Mouse (Mus musculus) liver, embryonic 13.5 days (tissue): Measurements from ENCODE around the gene Arl15. TPM values are rescaled to one million over a fixed set of nuclear protein-coding genes. Genes with fewer than 3 reads are reported as not detected.
A peak's percentile ranks its signal among the peaks of the same experiment; 100 is the strongest.
"Not testable (repeated sequence)": the region's sequence is repeated elsewhere in the genome, so short reads cannot be mapped to it uniquely, and the experiment has no call there.

ENCODE experiments used
- ATAC-seq: fragments of 200-750 bp; cut with Nextera tagmentation; 2 replicates; pipeline ENCODE4 v1.8.0; 2017; ENCODE audit warnings: low read depth, mild to moderate bottlenecking, moderate number of reproducible peaks, moderate library complexity
- DNase-seq: peaks from one replicate; pipeline ENCODE4 v3.0.0; 2022
- H3K27ac ChIP-seq: fragments of 300-500 bp; sonication (generic); 2 replicates; pipeline ENCODE4 v1.5.1; 2015; ENCODE audit warnings: moderate library complexity, mild to moderate bottlenecking, inconsistent platforms
- H3K27me3 ChIP-seq: fragments of 300-500 bp; sonication (generic); 2 replicates; pipeline ENCODE4 v1.6.1; 2015; ENCODE audit warnings: mild to moderate bottlenecking, inconsistent platforms
- H3K36me3 ChIP-seq: fragments of 300-500 bp; sonication (generic); 2 replicates; pipeline ENCODE4 v1.6.1; 2015; ENCODE audit warnings: mild to moderate bottlenecking, inconsistent platforms
- H3K4me1 ChIP-seq: fragments of 300-500 bp; sonication (generic); replicated peaks from 2 replicates; pipeline ENCODE4 v1.6.1; 2015; ENCODE audit warnings: inconsistent platforms
- H3K4me2 ChIP-seq: fragments of 300-500 bp; sonication (generic); 2 replicates; pipeline ENCODE4 v1.6.1; 2015; ENCODE audit warnings: inconsistent platforms, mild to moderate bottlenecking, moderate library complexity
- H3K4me3 ChIP-seq: fragments of 300-500 bp; sonication (generic); replicated peaks from 2 replicates; pipeline ENCODE4 v1.5.1; 2015; ENCODE audit warnings: mild to moderate bottlenecking, inconsistent platforms
- H3K9ac ChIP-seq: fragments of 300-500 bp; sonication (generic); 2 replicates; pipeline ENCODE4 v1.6.1; 2015; ENCODE audit warnings: mild to moderate bottlenecking, inconsistent platforms
- H3K9me3 ChIP-seq: fragments of 300-500 bp; sonication (generic); replicated peaks from 2 replicates; pipeline ENCODE4 v1.6.1; 2016; ENCODE audit warnings: inconsistent platforms
- WGBS: fragments of 180-500 bp; shearing (Covaris S2); methylation state at CpG from one replicate; pipeline ENCODE4 v1.1.7; 2015; ENCODE audit not compliant: insufficient replicate concordance; 5-methylcytosine and 5-hydroxymethylcytosine counted together
- polyA plus RNA-seq: library from polyadenylated mRNA; unstranded; fragments of >200 nt; fragmentation: Nextera tagmentation; extraction: Ambion mirVana; gene quantifications from 2 replicates; pipeline ENCODE4 v1.2.1, GENCODE M21; 2015

Arl15 gene
- polyA plus RNA-seq, 1 experiment from 2014 or later: 2.5 TPM

- 0 out of 2 replicates have a peak, but pooled peaks cover 4% of the 10 kb centered on the region for H3K27me3 ChIP-seq
- no peak overlapping the region for H3K4me2 ChIP-seq
- WGBS: 84% methylated on average over 8 of the region's 8 CpGs
- H3K36me3 ChIP-seq: no peaks in the 10 kb centered on the region
- H3K9me3 ChIP-seq: no peaks in the 10 kb centered on the region
- 0 out of 2 replicates have a peak, but pooled peaks have one; percentile 45 for ATAC-seq
- H3K4me1 ChIP-seq: no peaks in the 10 kb centered on the region; the same call in 1 of the 2 replicates
- H3K4me3 ChIP-seq: no peak overlapping the region
- H3K27ac ChIP-seq: no peak overlapping the region
- DNase-seq: no peak
- H3K9ac ChIP-seq: no peak overlapping the region
Measured at GRCm38 (mm10) chr13:113774799-113775198, 19.5 kb upstream of the Arl15 start.

- ATAC-seq: no peak
- no peak overlapping the region for H3K27ac ChIP-seq
- no peak for DNase-seq
- H3K36me3 ChIP-seq: no peaks in the 10 kb centered on the region
- no peak overlapping the region for H3K4me3 ChIP-seq
- H3K9ac ChIP-seq: no peak overlapping the region
- no peaks in the 10 kb centered on the region for H3K9me3 ChIP-seq
- 0 out of 2 replicates have a peak, but pooled peaks cover 4% of the 10 kb centered on the region for H3K27me3 ChIP-seq
- no peaks in the 10 kb centered on the region; the same call in 1 of the 2 replicates for H3K4me1 ChIP-seq
- no peak overlapping the region for H3K4me2 ChIP-seq
- 66% methylated on average over 10 of the region's 10 CpGs for WGBS
Measured at GRCm38 (mm10) chr13:113775244-113776140, 18.8 kb upstream of the Arl15 start.

- WGBS: 79% methylated on average over 5 of the region's 5 CpGs
- Histone ChIP-seq H3K36me3 (no peaks in the 10 kb centered on the region), H3K4me2 (no peak overlapping the region), H3K4me3 (no peak overlapping the region), H3K27me3 (no peaks in the 10 kb centered on the region), H3K4me1 (no peaks in the 10 kb centered on the region; the same call in 1 of the 2 replicates), H3K9me3 (no peaks in the 10 kb centered on the region), H3K9ac (no peak overlapping the region), H3K27ac (no peak overlapping the region)
- no peak for DNase-seq
- ATAC-seq: no peak
Measured at GRCm38 (mm10) chr13:113785803-113786202, 8.5 kb upstream of the Arl15 start.

GRCm38 (mm10) chr13:113787136-113787535 is 7.2 kb upstream of the Arl15 start:
- no peak overlapping the region for H3K27ac ChIP-seq
- H3K27me3 ChIP-seq: no peaks in the 10 kb centered on the region
- DNase-seq: no peak
- no peak overlapping the region for H3K4me3 ChIP-seq
- 66% methylated on average over 8 of the region's 8 CpGs for WGBS
- H3K9me3 ChIP-seq: no peaks in the 10 kb centered on the region
- H3K4me2 ChIP-seq: no peak overlapping the region
- no peaks in the 10 kb centered on the region for H3K36me3 ChIP-seq
- ATAC-seq: 0 out of 2 replicates have a peak, but pooled peaks have one; percentile 29
- H3K4me1 ChIP-seq: no peaks in the 10 kb centered on the region; the same call in 1 of the 2 replicates
- no peak overlapping the region for H3K9ac ChIP-seq

GRCm38 (mm10) chr13:113790016-113790415 is 4.3 kb upstream of the Arl15 start:
- not testable (repeated sequence) for H3K36me3 ChIP-seq, H3K4me3 ChIP-seq, H3K27me3 ChIP-seq, H3K27ac ChIP-seq, ATAC-seq, H3K4me2 ChIP-seq, H3K9ac ChIP-seq, H3K9me3 ChIP-seq, H3K4me1 ChIP-seq, DNase-seq
- WGBS: 74% methylated on average over 3 of the region's 3 CpGs

GRCm38 (mm10) chr13:113793637-113794036 is 668 bp upstream of the Arl15 start:
- Histone ChIP-seq H3K4me2 (peak overlapping the region; percentile 93), H3K36me3 (no peaks in the 10 kb centered on the region), H3K4me1 (peaks cover 39% of the 10 kb centered on the region), H3K27me3 (no peaks in the 10 kb centered on the region), H3K9me3 (no peaks in the 10 kb centered on the region), H3K4me3 (peak overlapping the region; percentile 91), H3K27ac (peak overlapping the region; percentile 88), H3K9ac (peak overlapping the region; percentile 91)
- DNase-seq (no peak), ATAC-seq (no peak)
- WGBS: 52% methylated on average over 9 of the region's 9 CpGs

GRCm38 (mm10) chr13:113794705-113795655 is 675 bp downstream of the Arl15 start:
- peak overlapping the region; percentile 95 for H3K9ac ChIP-seq
- peak overlapping the region; percentile 93 for H3K4me2 ChIP-seq
- ATAC-seq (peak; percentile 50), DNase-seq (peak; percentile 48)
- H3K27ac ChIP-seq: peak overlapping the region; percentile 92
- 2% methylated on average over 49 of the region's 52 CpGs for whole genome bisulfite sequencing
- peak overlapping the region; percentile 91 for H3K4me3 ChIP-seq
- no peaks in the 10 kb centered on the region for H3K9me3 ChIP-seq
- no peaks in the 10 kb centered on the region for H3K36me3 ChIP-seq
- no peaks in the 10 kb centered on the region for H3K27me3 ChIP-seq
- H3K4me1 ChIP-seq: peaks cover 39% of the 10 kb centered on the region

- no peaks in the 10 kb centered on the region for H3K36me3 ChIP-seq
- no peak overlapping the region for H3K27ac ChIP-seq
- H3K9ac ChIP-seq: no peak overlapping the region
- ATAC-seq: no peak
- H3K4me1 ChIP-seq: peaks cover 39% of the 10 kb centered on the region
- no peaks in the 10 kb centered on the region for H3K27me3 ChIP-seq
- H3K4me2 ChIP-seq: no peak overlapping the region; the same call in 1 of the 2 replicates
- H3K4me3 ChIP-seq: no peak overlapping the region
- no peak for DNase-seq
- no peaks in the 10 kb centered on the region for H3K9me3 ChIP-seq
- WGBS: 57% methylated on average over 6 of the region's 6 CpGs
Measured at GRCm38 (mm10) chr13:113797378-113797777, 3.1 kb downstream of the Arl15 start.

GRCm38 (mm10) chr13:113799361-113799760 is 5.1 kb downstream of the Arl15 start:
- H3K4me1 ChIP-seq: peaks cover 31% of the 10 kb centered on the region
- no peaks in the 10 kb centered on the region for H3K36me3 ChIP-seq
- 84% methylated on average over 4 of the region's 4 CpGs for WGBS
- no peak overlapping the region for H3K9ac ChIP-seq
- H3K4me3 ChIP-seq: no peak overlapping the region
- H3K9me3 ChIP-seq: no peaks in the 10 kb centered on the region
- ATAC-seq (no peak), DNase-seq (no peak)
- H3K27ac ChIP-seq: no peak overlapping the region
- no peak overlapping the region for H3K4me2 ChIP-seq
- no peaks in the 10 kb centered on the region for H3K27me3 ChIP-seq

GRCm38 (mm10) chr13:113800246-113800645 is 5.9 kb downstream of the Arl15 start:
- H3K4me3 ChIP-seq: no peak overlapping the region
- no peak for ATAC-seq
- H3K9ac ChIP-seq: no peak overlapping the region
- WGBS: 66% methylated on average over 4 of the region's 4 CpGs
- DNase-seq: no peak
- no peaks in the 10 kb centered on the region for H3K36me3 ChIP-seq
- no peak overlapping the region for H3K27ac ChIP-seq
- H3K27me3 ChIP-seq: no peaks in the 10 kb centered on the region
- H3K4me1 ChIP-seq: peaks cover 28% of the 10 kb centered on the region
- H3K9me3 ChIP-seq: no peaks in the 10 kb centered on the region
- no peak overlapping the region for H3K4me2 ChIP-seq

GRCm38 (mm10) chr13:113802571-113802970 is 8.3 kb downstream of the Arl15 start:
- no peak overlapping the region for H3K4me3 ChIP-seq
- H3K36me3 ChIP-seq: peaks cover 4% of the 10 kb centered on the region; the same call in 1 of the 2 replicates
- H3K9me3 ChIP-seq: no peaks in the 10 kb centered on the region
- no peak overlapping the region for H3K27ac ChIP-seq
- DNase-seq (no peak), ATAC-seq (no peak)
- H3K9ac ChIP-seq: no peak overlapping the region
- H3K4me2 ChIP-seq: no peak overlapping the region
- 85% methylated on average over 9 of the region's 9 CpGs for WGBS
- peaks cover 4% of the 10 kb centered on the region for H3K4me1 ChIP-seq
- H3K27me3 ChIP-seq: no peaks in the 10 kb centered on the region
